Mouse (Mus musculus): ENCODE measurements around the gene Disp1.

The Disp1 gene

GRCm38 (mm10) chr1:183082436-183082835, 138.9 kb downstream of the Disp1 start:
- no peak for DNase-seq

- DNase-seq = no peak
Measured at GRCm38 (mm10) chr1:183081126-183081525, 140.2 kb downstream of the Disp1 start.

- no peak for DNase-seq
Measured at GRCm38 (mm10) chr1:183075121-183075822, 146.1 kb downstream of the Disp1 start.

GRCm38 (mm10) chr1:183072263-183073050, 148.9 kb downstream of the Disp1 start:
- peak; percentile 42 to 52 for DNase-seq

- no peak for DNase-seq
Measured at GRCm38 (mm10) chr1:183069954-183070649, 151.2 kb downstream of the Disp1 start.

GRCm38 (mm10) chr1:183067807-183068206, 153.5 kb downstream of the Disp1 start:
- no peak for DNase-seq

GRCm38 (mm10) chr1:183066981-183067380, 154.3 kb downstream of the Disp1 start:
- DNase-seq = no peak

- no peak for DNase-seq
Measured at GRCm38 (mm10) chr1:183060611-183061010, 160.7 kb downstream of the Disp1 start.

GRCm38 (mm10) chr1:183056289-183056655, 165.1 kb downstream of the Disp1 start:
- DNase-seq = peak; percentile 38 to 52

- peak; percentile 39 to 68 for DNase-seq
Measured at GRCm38 (mm10) chr1:183055608-183056288, 165.6 kb downstream of the Disp1 start.

GRCm38 (mm10) chr1:183052663-183053062, 168.7 kb downstream of the Disp1 start:
- peak in 1 of 2 experiments; percentile 45 for DNase-seq

- DNase-seq = no peak
Measured at GRCm38 (mm10) chr1:183049295-183049694, 172.0 kb downstream of the Disp1 start.

- DNase-seq = no peak
Measured at GRCm38 (mm10) chr1:183047913-183048523, 173.3 kb downstream of the Disp1 start.

GRCm38 (mm10) chr1:183047191-183047912, 174.0 kb downstream of the Disp1 start:
- DNase-seq = peak; percentile 53 to 68

GRCm38 (mm10) chr1:183046081-183046480, 175.2 kb downstream of the Disp1 start:
- no peak for DNase-seq

GRCm38 (mm10) chr1:183043161-183043812, 178.0 kb downstream of the Disp1 start:
- no peak for DNase-seq

- no peak for DNase-seq
Measured at GRCm38 (mm10) chr1:183041703-183042102, 179.6 kb downstream of the Disp1 start.

- peak; percentile 42 to 50 for DNase-seq
Measured at GRCm38 (mm10) chr1:183040847-183041382, 180.4 kb downstream of the Disp1 start.

- no peak for DNase-seq
Measured at GRCm38 (mm10) chr1:183039881-183040708, 181.2 kb downstream of the Disp1 start.

- DNase-seq = no peak
Measured at GRCm38 (mm10) chr1:183039404-183039803, 181.9 kb downstream of the Disp1 start.

Data from lung, adult 18-20 months (tissue).